Mouse (Mus musculus): ENCODE measurements around the gene Def8. TPM values are rescaled to one million over a fixed set of nuclear protein-coding genes. Genes with fewer than 3 reads are reported as not detected.
A peak's percentile ranks its signal among the peaks of the same experiment; 100 is the strongest.

The Def8 gene
- total RNA-seq (2014; rRNA removed; ENCODE audit: low replicate concordance) (35.6 and 91.5 TPM in 2 replicates), polyA plus RNA-seq (2015; fragmentation: Nextera tagmentation; extraction: Ambion mirVana) (28.3 and 30.9 TPM in 2 replicates)

- TF ChIP-seq EP300 (IDR thresholded peaks at IDR 0.05; ENCODE audit: low read depth): no peak
- WGBS: 76% methylated on average over 7 of the region's 7 CpGs
- H3K27me3 ChIP-seq (ENCODE audit: control insufficient read depth, insufficient read depth, low read length): 0 out of 2 replicates have a peak, but pooled peaks cover 4% of the 10 kb centered on the region
- H3K4me3 ChIP-seq (ENCODE audit: low read depth, low read length): peak within 1 kb of the TSS; percentile 25
- no peaks in the 10 kb centered on the region for H3K4me1 ChIP-seq (ENCODE audit: control insufficient read depth, insufficient read depth)
- H3K9me3 ChIP-seq (replicated peaks; ENCODE audit: control insufficient read depth, low read length): peaks cover 22% of the 10 kb centered on the region
- H3K9ac ChIP-seq (replicated peaks; ENCODE audit: low read depth, low read length): peak within 1 kb of the TSS; percentile 6; the same call in 1 of the 2 replicates
- no peak within 1 kb of the TSS for H3K27ac ChIP-seq (ENCODE audit: low read depth)
- DNase-seq (ENCODE audit: low spot score) (no peak), ATAC-seq (ENCODE audit: insufficient read depth, low read depth) (no peak)
- H3K4me2 ChIP-seq (ENCODE audit: low read depth, low read length): peak within 1 kb of the TSS; percentile 54
- no peaks in the 10 kb centered on the region for H3K36me3 ChIP-seq (replicated peaks; ENCODE audit: control insufficient read depth, insufficient read depth, low read length)
Observed at GRCm38 (mm10) chr8:123423441-123423840, at the start of gene Def8. Gene Def8, plus strand, starts transcription at chr8:123423527.

GRCm38 (mm10) chr8:123374239-123374578, 49.1 kb upstream of the Def8 start:
- peak; percentile 85 for ATAC-seq (ENCODE audit: insufficient read depth, low read depth)
- TF ChIP-seq CTCF (IDR thresholded peaks at IDR 0.05; ENCODE audit: low read depth): no peak
- TF ChIP-seq EP300 (IDR thresholded peaks at IDR 0.05; ENCODE audit: low read depth): no peak; the same call in 1 of the 2 replicates
- peak overlapping the region; percentile 79 for H3K9ac ChIP-seq (replicated peaks; ENCODE audit: low read depth, low read length)

GRCm38 (mm10) chr8:123375701-123376100, 47.6 kb upstream of the Def8 start:
- H3K9ac ChIP-seq (replicated peaks; ENCODE audit: low read depth, low read length): 0 out of 2 replicates have a peak overlapping the region, but pooled peaks have one; percentile 4
- DNase-seq (ENCODE audit: low spot score) (no peak), ATAC-seq (ENCODE audit: insufficient read depth, low read depth) (no peak)
- no peak for TF ChIP-seq CTCF (IDR thresholded peaks at IDR 0.05; ENCODE audit: low read depth)
- H3K9me3 ChIP-seq (replicated peaks; ENCODE audit: control insufficient read depth, low read length): no peaks in the 10 kb centered on the region
- H3K27me3 ChIP-seq (ENCODE audit: control insufficient read depth, insufficient read depth, low read length): no peaks in the 10 kb centered on the region
- no peak overlapping the region for H3K27ac ChIP-seq (ENCODE audit: low read depth)
- H3K4me3 ChIP-seq (ENCODE audit: low read depth, low read length): no peak overlapping the region
- WGBS: 83% methylated on average over 10 of the region's 10 CpGs
- H3K4me1 ChIP-seq (ENCODE audit: control insufficient read depth, insufficient read depth): peaks cover 10% of the 10 kb centered on the region; the same call in 1 of the 2 replicates
- no peak overlapping the region for H3K4me2 ChIP-seq (ENCODE audit: low read depth, low read length)
- 0 out of 2 replicates have a peak, but pooled peaks cover 8% of the 10 kb centered on the region for H3K36me3 ChIP-seq (replicated peaks; ENCODE audit: control insufficient read depth, insufficient read depth, low read length)

More at GRCm38 (mm10) chr8:123374239-123374578, 49.1 kb upstream of the Def8 start:
- peak; percentile 90 for DNase-seq (ENCODE audit: low spot score)
- Histone ChIP-seq H3K4me3 (ENCODE audit: low read depth, low read length) (peak overlapping the region; percentile 90), H3K9me3 (replicated peaks; ENCODE audit: control insufficient read depth, low read length) (no peaks in the 10 kb centered on the region), H3K36me3 (replicated peaks; ENCODE audit: control insufficient read depth, insufficient read depth, low read length) (0 out of 2 replicates have a peak, but pooled peaks cover 8% of the 10 kb centered on the region), H3K27ac (ENCODE audit: low read depth) (peak overlapping the region; percentile 99), H3K27me3 (ENCODE audit: control insufficient read depth, insufficient read depth, low read length) (no peaks in the 10 kb centered on the region), H3K4me1 (ENCODE audit: control insufficient read depth, insufficient read depth) (peaks cover 10% of the 10 kb centered on the region; the same call in 1 of the 2 replicates), H3K4me2 (ENCODE audit: low read depth, low read length) (peak overlapping the region; percentile 84)
- under 1% methylated on average over 20 of the region's 20 CpGs for WGBS

- WGBS: 68% methylated on average over 8 of the region's 8 CpGs
- TF ChIP-seq EP300 (IDR thresholded peaks at IDR 0.05; ENCODE audit: low read depth) (no peak), CTCF (IDR thresholded peaks at IDR 0.05; ENCODE audit: low read depth) (no peak)
Observed at GRCm38 (mm10) chr8:123376106-123376505, 47.2 kb upstream of the Def8 start.

GRCm38 (mm10) chr8:123381711-123382110, 41.6 kb upstream of the Def8 start:
- no peak overlapping the region for H3K4me3 ChIP-seq (ENCODE audit: low read depth, low read length)
- no peak for DNase-seq (ENCODE audit: low spot score)
- H3K4me1 ChIP-seq (ENCODE audit: control insufficient read depth, insufficient read depth): no peaks in the 10 kb centered on the region
- no peaks in the 10 kb centered on the region for H3K27me3 ChIP-seq (ENCODE audit: control insufficient read depth, insufficient read depth, low read length)
- H3K4me2 ChIP-seq (ENCODE audit: low read depth, low read length): no peak overlapping the region
- WGBS: 80% methylated on average over 4 of the region's 4 CpGs
- no peak for ATAC-seq (ENCODE audit: insufficient read depth, low read depth)
- H3K9me3 ChIP-seq (replicated peaks; ENCODE audit: control insufficient read depth, low read length): no peaks in the 10 kb centered on the region
- no peak for TF ChIP-seq CTCF (IDR thresholded peaks at IDR 0.05; ENCODE audit: low read depth)
- no peak for TF ChIP-seq EP300 (IDR thresholded peaks at IDR 0.05; ENCODE audit: low read depth)
- no peak overlapping the region for H3K27ac ChIP-seq (ENCODE audit: low read depth)
- H3K9ac ChIP-seq (replicated peaks; ENCODE audit: low read depth, low read length): no peak overlapping the region
- peaks cover 56% of the 10 kb centered on the region for H3K36me3 ChIP-seq (replicated peaks; ENCODE audit: control insufficient read depth, insufficient read depth, low read length)

More at GRCm38 (mm10) chr8:123376106-123376505, 47.2 kb upstream of the Def8 start:
- DNase-seq (ENCODE audit: low spot score): no peak
- H3K9ac ChIP-seq (replicated peaks; ENCODE audit: low read depth, low read length): 0 out of 2 replicates have a peak overlapping the region, but pooled peaks have one; percentile 4
- no peaks in the 10 kb centered on the region for H3K9me3 ChIP-seq (replicated peaks; ENCODE audit: control insufficient read depth, low read length)
- peaks cover 8% of the 10 kb centered on the region; the same call in 1 of the 2 replicates for H3K36me3 ChIP-seq (replicated peaks; ENCODE audit: control insufficient read depth, insufficient read depth, low read length)
- ATAC-seq (ENCODE audit: insufficient read depth, low read depth): no peak
- no peak overlapping the region for H3K4me3 ChIP-seq (ENCODE audit: low read depth, low read length)
- H3K27me3 ChIP-seq (ENCODE audit: control insufficient read depth, insufficient read depth, low read length): no peaks in the 10 kb centered on the region
- no peak overlapping the region for H3K4me2 ChIP-seq (ENCODE audit: low read depth, low read length)
- H3K27ac ChIP-seq (ENCODE audit: low read depth): no peak overlapping the region
- H3K4me1 ChIP-seq (ENCODE audit: control insufficient read depth, insufficient read depth): peaks cover 10% of the 10 kb centered on the region; the same call in 1 of the 2 replicates

- TF ChIP-seq CTCF (IDR thresholded peaks at IDR 0.05; ENCODE audit: low read depth): no peak
- TF ChIP-seq EP300 (IDR thresholded peaks at IDR 0.05; ENCODE audit: low read depth): no peak
- Histone ChIP-seq H3K27me3 (ENCODE audit: control insufficient read depth, insufficient read depth, low read length) (no peaks in the 10 kb centered on the region), H3K36me3 (replicated peaks; ENCODE audit: control insufficient read depth, insufficient read depth, low read length) (peaks cover 64% of the 10 kb centered on the region), H3K9me3 (replicated peaks; ENCODE audit: control insufficient read depth, low read length) (no peaks in the 10 kb centered on the region), H3K4me3 (ENCODE audit: low read depth, low read length) (no peak overlapping the region), H3K27ac (ENCODE audit: low read depth) (no peak overlapping the region), H3K4me1 (ENCODE audit: control insufficient read depth, insufficient read depth) (no peaks in the 10 kb centered on the region), H3K9ac (replicated peaks; ENCODE audit: low read depth, low read length) (no peak overlapping the region), H3K4me2 (ENCODE audit: low read depth, low read length) (no peak overlapping the region)
- DNase-seq (ENCODE audit: low spot score) (no peak), ATAC-seq (ENCODE audit: insufficient read depth, low read depth) (no peak)
- 58% methylated on average over 8 of the region's 8 CpGs for WGBS
Observed at GRCm38 (mm10) chr8:123382516-123382915, 40.8 kb upstream of the Def8 start.
